Mouse (Mus musculus): ENCODE results near the gene Styk1.

DNA sequence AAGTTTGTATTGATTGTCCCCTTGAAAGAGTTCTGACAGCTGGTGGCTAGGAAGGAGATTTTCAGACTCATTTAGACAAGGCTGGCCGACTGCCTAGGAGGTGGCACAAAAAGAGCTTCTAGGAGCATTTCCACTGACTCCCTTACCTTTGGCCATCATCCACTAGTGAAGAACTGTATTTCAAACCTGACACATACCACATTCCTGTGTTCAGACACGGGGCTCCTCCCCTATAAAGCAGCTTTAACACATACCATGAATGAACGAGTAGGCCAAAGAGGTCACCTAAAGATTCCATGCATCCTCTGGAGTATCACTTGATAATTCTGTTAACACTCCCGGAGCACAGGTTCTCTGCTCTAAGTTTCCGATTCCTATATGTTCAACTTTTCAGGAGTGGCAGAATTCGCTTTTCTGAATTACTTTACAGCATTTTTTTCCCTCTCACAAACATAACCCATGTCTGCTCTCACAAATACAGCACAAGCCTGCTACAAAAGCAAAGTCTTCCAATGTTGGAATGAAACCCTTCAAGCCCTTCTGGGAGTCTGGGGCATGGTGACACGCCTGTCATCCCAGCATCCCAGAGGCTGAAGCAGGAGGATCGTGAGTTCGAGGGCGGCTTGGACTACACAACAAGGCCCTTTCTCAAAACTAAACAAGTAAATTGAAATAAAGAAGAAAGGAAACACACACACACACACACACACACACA is 61.0 kb downstream of the Styk1 start:
- TF ChIP-seq CTCF (IDR thresholded peaks at IDR 0.05; ENCODE audit: insufficient read depth, low read depth, low read length), result no peak
- no peak for TF ChIP-seq POLR2A (IDR thresholded peaks at IDR 0.05; ENCODE audit: insufficient read depth, low read depth, low read length)

Data from olfactory bulb, adult 2 months (tissue).